Mouse (Mus musculus) heart, adult 10 weeks (tissue): ENCODE results near the gene Vmn1r80. TPM values are rescaled to one million over a fixed set of nuclear protein-coding genes. Genes with fewer than 3 reads are reported as not detected.

ENCODE experiments used
- polyA plus RNA-seq: library from polyadenylated mRNA; stranded (reverse); fragments of 350-450 nt; fragmentation: Illumina TruSeq; extraction: RNeasy Lipid Tissue Mini Kit (QIAGEN cat#74804); gene quantifications from one replicate; pipeline ENCODE4 v1.2.3, GENCODE M21; 2014; ENCODE audit warnings: low read depth, low replicate concordance

Gene Vmn1r80
- polyA plus RNA-seq: not detected

DNA sequence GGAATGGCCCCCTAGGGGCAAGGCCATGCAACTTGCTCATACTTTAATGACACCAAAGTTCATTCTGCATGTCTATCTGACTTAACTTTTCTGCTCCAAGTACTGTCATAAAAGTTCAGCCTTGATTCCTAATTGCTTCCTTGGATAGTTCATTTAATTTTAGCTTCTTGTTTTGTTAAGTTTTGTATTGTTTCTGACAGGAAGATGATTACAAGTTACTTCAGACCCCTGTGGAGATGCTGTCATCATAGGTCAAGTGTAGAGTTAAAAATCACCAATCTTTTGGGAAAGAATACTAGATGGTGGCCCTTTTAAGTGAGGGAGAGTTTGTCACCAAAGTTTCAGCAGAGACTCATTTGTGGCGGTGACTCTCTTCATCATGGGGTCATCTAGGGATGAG, at the start of gene Vmn1r80:
Vmn1r80 (plus strand) TSS at position 301 of the 400 bp plus-strand sequence.

DNA sequence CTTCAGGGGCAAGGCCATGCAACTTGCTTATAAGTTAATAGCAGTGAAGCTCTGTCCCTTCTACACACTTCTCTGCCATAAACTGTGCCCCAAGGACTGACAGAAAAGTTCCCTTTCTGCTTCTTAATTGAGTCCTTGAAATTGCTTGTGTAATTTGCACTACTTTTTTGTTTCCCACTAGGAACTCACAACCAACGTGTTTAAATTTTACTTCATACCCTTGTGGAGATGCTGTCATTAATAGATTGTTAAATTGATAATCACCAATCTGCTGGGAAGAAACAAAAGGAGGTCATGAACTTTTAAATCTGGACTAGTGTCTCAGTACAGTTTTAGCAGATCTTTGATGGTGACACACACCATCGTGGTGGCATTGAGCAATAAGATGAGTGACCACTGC, 39.1 kb upstream of the Vmn1r80 start, which contains the start of gene Vmn1r78:
Vmn1r78 (plus strand) TSS at position 301 of the 400 bp plus-strand sequence.

DNA sequence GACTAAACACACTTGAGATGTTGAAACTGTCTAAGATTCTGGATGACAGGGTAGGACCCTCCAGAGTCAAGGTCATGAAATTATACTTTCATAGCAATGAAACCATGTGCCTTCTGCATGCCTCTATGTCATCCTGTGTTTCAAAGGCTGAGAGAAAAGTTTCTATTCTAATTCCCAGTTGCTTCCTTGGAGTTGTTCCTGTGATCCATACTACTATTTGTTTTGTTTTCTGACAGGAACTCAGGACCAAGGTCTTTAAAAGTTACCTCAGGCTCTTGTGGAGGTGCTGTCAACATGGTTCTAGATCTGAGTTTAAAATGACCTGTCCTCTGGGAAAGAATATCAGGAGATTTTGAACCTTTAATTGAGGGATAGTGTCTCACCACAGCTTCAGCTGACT, 18.1 kb upstream of the Vmn1r80 start, which contains the start of gene Vmn1r79:
Vmn1r79 (plus strand) TSS at position 301 of the 400 bp plus-strand sequence.

Other genes starting within 250 kb of the Vmn1r80 start
- not detected for gene Vmn1r77, start 152.5 kb upstream of the Vmn1r80 start, polyA plus RNA-seq
- not detected for gene Vmn1r78, start 39.0 kb upstream of the Vmn1r80 start, polyA plus RNA-seq
- not detected for gene Vmn1r79, start 18.0 kb upstream of the Vmn1r80 start, polyA plus RNA-seq
- gene Vmn1r81, start 79.0 kb downstream of the Vmn1r80 start, polyA plus RNA-seq: not detected
- not detected for gene Vmn1r82, start 111.1 kb downstream of the Vmn1r80 start, polyA plus RNA-seq
- gene Vmn1r83, start 140.2 kb downstream of the Vmn1r80 start, polyA plus RNA-seq: not detected
- not detected for gene Vmn1r84, start 180.0 kb downstream of the Vmn1r80 start, polyA plus RNA-seq
- gene Zfp551, start 233.5 kb downstream of the Vmn1r80 start, polyA plus RNA-seq: 1.5 TPM